Mouse (Mus musculus) heart, embryonic 14.5 days (tissue): ENCODE measurements around the gene Ptpru. TPM values are rescaled to one million over a fixed set of nuclear protein-coding genes. Genes with fewer than 3 reads are reported as not detected.

ENCODE experiments used
- ATAC-seq: fragments of 200-750 bp; cut with Nextera tagmentation; 2 replicates; pipeline ENCODE4 v1.8.0; 2017; ENCODE audit warnings: low read depth, moderate TSS enrichment; ENCODE audit not compliant: insufficient number of reproducible peaks, insufficient read depth, low FRiP score
- H3K27ac ChIP-seq, 2 experiments: fragments of 200-500 bp in 1 of 2; fragments of 300-500 bp in 1 of 2; sonication (generic) in 1 of 2; replicated peaks in 1 of 2; 2 replicates each; pipeline ENCODE4 v1.5.1; 2012 to 2014; ENCODE audit warnings: low read depth in 2 of 2, low read length in 2 of 2, control low read depth in 1 of 2, mild to moderate bottlenecking in 1 of 2, mixed read lengths in 1 of 2; ENCODE audit not compliant: control insufficient read depth in 1 of 2, insufficient read depth in 1 of 2
- H3K27me3 ChIP-seq: fragments of 300-500 bp; sonication (generic); 2 replicates; pipeline ENCODE4 v1.6.1; 2014; ENCODE audit warnings: mild to moderate bottlenecking, low read length, control low read depth; ENCODE audit not compliant: control insufficient read depth, insufficient read depth
- H3K36me3 ChIP-seq: fragments of 300-500 bp; sonication (generic); 2 replicates; pipeline ENCODE4 v1.6.1; 2014; ENCODE audit warnings: mild to moderate bottlenecking, control low read depth, low read length, mixed read lengths; ENCODE audit not compliant: control insufficient read depth, insufficient read depth
- H3K4me1 ChIP-seq, 2 experiments: fragments of 200-500 bp in 1 of 2; fragments of 300-500 bp in 1 of 2; sonication (generic) in 1 of 2; 2 replicates each; pipeline ENCODE4 v1.6.1; 2012 to 2014; ENCODE audit warnings: low read length in 2 of 2, control low read depth in 1 of 2, mixed read lengths in 1 of 2; ENCODE audit not compliant: control insufficient read depth in 2 of 2, insufficient read depth in 2 of 2
- H3K4me2 ChIP-seq: fragments of 300-500 bp; sonication (generic); 2 replicates; pipeline ENCODE4 v1.6.1; 2014; ENCODE audit warnings: mild to moderate bottlenecking, low read length
- H3K4me3 ChIP-seq, 2 experiments: fragments of 200-500 bp in 1 of 2; fragments of 300-500 bp in 1 of 2; sonication (generic) in 1 of 2; 2 replicates each; pipeline ENCODE4 v1.5.1; 2012 to 2014; ENCODE audit warnings: low read length in 2 of 2, mild to moderate bottlenecking in 2 of 2, control low read depth in 1 of 2, low read depth in 1 of 2, moderate library complexity in 1 of 2; ENCODE audit not compliant: control insufficient read depth in 1 of 2, insufficient read depth in 1 of 2
- H3K9ac ChIP-seq: fragments of 300-500 bp; sonication (generic); 2 replicates; pipeline ENCODE4 v1.6.1; 2014; ENCODE audit warnings: mild to moderate bottlenecking, low read length
- H3K9me3 ChIP-seq: fragments of 300-500 bp; sonication (generic); 2 replicates; pipeline ENCODE4 v1.6.1; 2016; ENCODE audit warnings: low read length, control low read depth; ENCODE audit not compliant: control insufficient read depth
- WGBS: fragments of 180-500 bp; shearing (Covaris S2); extraction: QIAGEN DNeasy Blood & Tissue Kit; methylation state at CpG from one replicate; pipeline ENCODE4 v1.1.7; 2014; 5-methylcytosine and 5-hydroxymethylcytosine counted together
- polyA plus RNA-seq: library from polyadenylated mRNA; unstranded; fragments of >200 nt; fragmentation: Nextera tagmentation; extraction: Ambion mirVana; gene quantifications from 2 replicates; pipeline ENCODE4 v1.2.1, GENCODE M21; 2014

Ptpru gene
- polyA plus RNA-seq, 1 experiment from 2014 or later, result 1.2 TPM

DNA sequence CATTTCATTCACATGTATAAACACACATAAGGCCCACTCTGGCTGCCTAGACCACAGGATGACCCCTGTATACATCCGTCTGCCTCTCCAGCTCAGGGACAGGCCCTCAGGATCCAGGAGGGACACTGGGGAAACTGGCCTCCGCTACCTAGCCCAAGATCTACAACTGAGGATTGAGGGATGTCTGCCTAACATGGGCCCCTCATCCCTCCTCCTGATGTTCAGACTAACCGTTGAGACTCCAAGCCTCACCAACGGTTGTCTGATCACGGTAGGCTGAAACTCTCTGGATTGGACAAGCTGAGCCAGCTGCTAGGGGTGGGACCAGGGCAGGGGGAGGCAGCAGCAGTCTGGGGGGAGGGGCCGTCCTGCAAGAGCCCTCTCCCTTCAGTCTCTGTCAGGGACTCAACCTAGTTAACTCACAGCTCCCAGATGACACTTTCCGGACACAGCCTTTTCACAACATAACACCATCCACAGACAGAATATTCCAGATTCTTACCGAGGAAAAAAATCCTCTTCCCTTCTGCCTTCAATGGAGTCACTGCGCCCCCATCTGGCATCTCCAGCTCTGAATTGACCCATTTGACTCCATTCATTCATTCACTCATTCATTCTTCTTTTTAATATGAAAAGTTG is 4.0 kb downstream of the Ptpru start:
- ATAC-seq, result no peak
- Histone ChIP-seq H3K27ac (no peak overlapping the region), H3K9me3 (no peaks in the 10 kb centered on the region), H3K4me1 (peaks cover 7 to 8% of the 10 kb centered on the region in 2 experiments; a peak in 3 of 4 replicates), H3K27me3 (peaks cover 58% of the 10 kb centered on the region), H3K9ac (no peak overlapping the region), H3K36me3 (no peaks in the 10 kb centered on the region), H3K4me3 (no peak overlapping the region), H3K4me2 (no peak overlapping the region)
- WGBS, result 28% methylated on average over 9 of the region's 9 CpGs

DNA sequence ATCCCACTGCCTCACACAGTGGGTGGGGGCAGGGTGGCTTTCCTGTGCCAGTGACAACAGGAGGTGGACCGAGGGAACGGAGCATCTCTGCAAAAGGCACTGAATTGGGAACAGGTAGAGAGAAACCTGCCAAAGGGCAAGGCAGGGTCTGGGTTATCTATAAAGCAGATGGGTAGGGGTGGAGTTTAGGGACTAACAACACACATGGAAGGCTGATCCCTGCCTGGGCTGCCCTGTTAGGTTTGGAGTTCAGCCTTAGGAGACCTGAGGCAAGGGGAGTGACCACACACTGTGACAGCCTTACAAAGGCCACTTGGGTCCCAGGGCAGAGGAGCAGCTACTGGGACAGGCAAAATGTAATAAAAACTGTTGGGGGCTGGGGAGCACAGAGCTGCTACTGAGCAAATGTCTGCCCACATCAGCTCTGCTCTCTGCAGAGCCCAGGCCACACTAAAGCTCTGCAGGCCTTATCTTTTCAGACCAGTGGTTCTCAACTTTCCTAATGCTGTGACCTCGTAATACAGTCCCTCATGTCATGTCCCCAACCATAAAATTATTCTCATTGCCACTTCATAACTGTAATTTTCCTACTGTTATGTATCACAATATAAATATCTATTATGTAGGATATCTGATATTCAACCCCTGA is 5.2 kb downstream of the Ptpru start:
- ATAC-seq, result no peak
- Histone ChIP-seq H3K27me3 (peaks cover 57% of the 10 kb centered on the region), H3K9me3 (no peaks in the 10 kb centered on the region), H3K4me1 (peaks cover 7% of the 10 kb centered on the region in 2 experiments; a peak in 3 of 4 replicates), H3K4me3 (no peak overlapping the region), H3K9ac (no peak overlapping the region), H3K4me2 (no peak overlapping the region), H3K36me3 (no peaks in the 10 kb centered on the region), H3K27ac (no peak overlapping the region)
- WGBS, result 59% methylated on average over 3 of the region's 3 CpGs

DNA sequence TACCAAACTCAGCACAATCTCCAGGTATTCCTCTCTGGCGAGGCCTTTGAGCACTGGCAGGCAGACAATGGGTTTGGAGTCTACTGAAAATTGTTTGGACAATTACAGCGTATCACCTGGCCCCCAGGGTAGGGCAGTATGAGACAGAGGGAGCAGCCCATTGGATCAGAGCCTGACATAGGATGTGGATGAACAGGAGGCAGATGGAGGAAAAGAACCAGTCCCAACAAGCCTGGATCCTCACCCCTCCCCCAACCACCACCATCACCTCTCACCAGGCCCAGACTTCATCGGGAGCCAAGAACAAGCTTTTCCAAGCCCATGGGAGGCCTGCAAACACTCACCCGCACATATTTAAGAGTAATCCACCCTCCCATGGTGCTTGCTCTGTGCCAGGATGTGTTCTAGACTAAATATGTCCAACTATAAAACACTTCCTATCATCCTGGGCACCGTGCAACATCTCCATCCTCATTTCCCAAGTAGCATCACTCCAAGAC is 6.5 kb downstream of the Ptpru start:
- peaks cover 44% of the 10 kb centered on the region for H3K27me3 ChIP-seq
- H3K27ac ChIP-seq, result no peak overlapping the region
- H3K9ac ChIP-seq, result no peak overlapping the region
- peaks cover 0 to 5% of the 10 kb centered on the region in 2 experiments; a peak in 2 of 4 replicates for H3K4me1 ChIP-seq
- WGBS, result 71% methylated on average over 5 of the region's 5 CpGs
- H3K36me3 ChIP-seq, result no peaks in the 10 kb centered on the region
- no peak overlapping the region for H3K4me2 ChIP-seq
- no peak for ATAC-seq
- H3K4me3 ChIP-seq, result no peak overlapping the region
- no peaks in the 10 kb centered on the region for H3K9me3 ChIP-seq

DNA sequence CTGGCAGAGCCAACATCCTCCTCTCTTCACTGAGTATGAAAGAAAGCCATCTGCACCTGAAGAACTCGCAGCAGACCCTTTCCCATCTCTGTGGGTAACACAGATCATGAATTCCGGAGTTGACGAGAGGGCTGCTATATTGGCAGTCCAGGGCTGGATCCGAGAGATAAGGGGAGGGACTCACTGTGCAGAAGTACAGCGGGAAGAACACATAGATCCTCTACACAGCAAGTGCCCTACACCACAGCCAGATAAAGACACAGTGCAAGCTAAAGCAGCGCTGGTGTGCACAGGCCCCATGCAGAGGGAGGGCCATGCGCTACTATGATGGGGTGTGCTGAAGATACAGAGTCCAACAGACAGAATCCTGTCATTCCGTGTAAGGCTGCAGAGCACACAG is 9.0 kb downstream of the Ptpru start:
- no peak for ATAC-seq
- Histone ChIP-seq H3K4me2 (no peak overlapping the region), H3K27me3 (peaks cover 19% of the 10 kb centered on the region), H3K36me3 (no peaks in the 10 kb centered on the region), H3K9me3 (no peaks in the 10 kb centered on the region), H3K4me1 (peaks cover 0 to 2% of the 10 kb centered on the region in 2 experiments; a peak in 1 of 4 replicates), H3K27ac (no peak overlapping the region), H3K9ac (no peak overlapping the region), H3K4me3 (no peak overlapping the region)
- WGBS, result 69% methylated on average over 8 of the region's 8 CpGs

DNA sequence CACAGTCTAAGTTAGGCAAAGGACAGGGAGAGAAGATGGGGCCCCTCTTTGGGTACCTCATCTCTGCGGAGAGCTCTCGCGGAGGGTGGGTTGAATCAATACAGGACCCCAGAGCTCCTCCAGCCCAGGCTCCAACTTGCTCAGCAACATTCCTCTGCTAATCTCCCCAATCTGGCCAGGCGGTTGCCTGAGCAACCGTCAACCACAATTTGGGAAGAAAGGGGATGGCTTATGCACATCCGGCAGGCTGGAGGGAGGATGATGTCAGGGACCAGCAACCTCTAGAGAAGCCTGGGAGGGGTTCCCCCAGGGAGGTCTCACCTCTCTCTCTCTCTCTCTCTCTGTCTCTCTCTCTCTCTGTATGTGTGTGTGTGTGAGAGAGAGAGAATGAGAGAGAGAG is 11.2 kb downstream of the Ptpru start:
- no peak overlapping the region for H3K4me3 ChIP-seq
- ATAC-seq, result no peak
- peaks cover 0 to 2% of the 10 kb centered on the region in 2 experiments; a peak in 1 of 4 replicates for H3K4me1 ChIP-seq
- H3K27me3 ChIP-seq, result peaks cover 14% of the 10 kb centered on the region; the same call in 1 of the 2 replicates
- WGBS, result 5% methylated on average over 6 of the region's 6 CpGs
- H3K27ac ChIP-seq, result no peak overlapping the region
- H3K4me2 ChIP-seq, result no peak overlapping the region
- no peaks in the 10 kb centered on the region for H3K9me3 ChIP-seq
- no peak overlapping the region for H3K9ac ChIP-seq
- no peaks in the 10 kb centered on the region for H3K36me3 ChIP-seq

DNA sequence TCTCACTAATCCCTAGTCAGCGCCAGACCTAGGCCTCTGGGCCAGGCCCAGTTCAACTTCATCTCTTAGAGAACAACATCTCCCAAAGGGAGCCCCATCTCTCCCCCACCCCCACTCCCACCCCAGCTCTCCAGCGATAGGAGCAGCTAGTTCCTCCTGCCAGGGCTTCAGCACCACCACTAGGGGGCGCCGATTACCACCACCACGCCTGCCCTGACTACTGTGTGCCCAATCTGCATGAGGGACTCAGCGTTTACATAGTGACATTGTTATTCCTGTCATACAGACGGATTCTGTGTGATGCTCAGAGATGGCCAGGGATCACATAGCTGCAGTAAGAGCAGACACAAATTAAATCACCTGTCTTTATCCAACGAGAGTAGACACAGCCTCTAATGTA is 12.3 kb downstream of the Ptpru start:
- WGBS, result 38% methylated on average over 8 of the region's 8 CpGs
- H3K4me3 ChIP-seq, result no peak overlapping the region
- H3K27ac ChIP-seq, result no peak overlapping the region
- ATAC-seq, result no peak
- H3K36me3 ChIP-seq, result no peaks in the 10 kb centered on the region
- peaks cover 12% of the 10 kb centered on the region; the same call in 1 of the 2 replicates for H3K27me3 ChIP-seq
- no peak overlapping the region for H3K9ac ChIP-seq
- H3K9me3 ChIP-seq, result no peaks in the 10 kb centered on the region
- H3K4me2 ChIP-seq, result no peak overlapping the region
- peaks cover 0 to 2% of the 10 kb centered on the region in 2 experiments; a peak in 1 of 4 replicates for H3K4me1 ChIP-seq

DNA sequence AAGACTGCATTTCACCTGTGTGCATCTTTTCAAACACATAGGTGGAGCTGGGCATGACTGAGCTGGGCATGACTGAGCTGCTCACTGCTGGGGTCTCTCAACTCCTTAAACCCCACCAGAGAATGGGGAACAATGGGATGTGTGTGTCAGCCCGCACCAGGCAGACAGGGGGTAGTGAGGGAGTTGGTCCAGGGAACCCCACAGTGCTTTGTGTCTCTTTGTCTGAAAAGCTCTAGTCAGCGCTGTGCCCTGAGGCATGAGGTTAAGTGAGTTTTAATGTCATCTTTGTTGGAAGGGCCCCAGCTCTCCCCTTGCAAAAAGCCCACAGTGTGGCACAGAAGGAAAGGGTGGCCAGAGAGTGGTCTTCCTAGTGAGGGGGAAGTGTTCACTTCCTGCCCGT is 13.1 kb downstream of the Ptpru start:
- H3K27me3 ChIP-seq, result peaks cover 11% of the 10 kb centered on the region
- H3K9ac ChIP-seq, result no peak overlapping the region
- H3K4me2 ChIP-seq, result no peak overlapping the region
- H3K4me3 ChIP-seq, result no peak overlapping the region
- H3K36me3 ChIP-seq, result no peaks in the 10 kb centered on the region
- no peak for ATAC-seq
- no peak overlapping the region for H3K27ac ChIP-seq
- peaks cover 0 to 2% of the 10 kb centered on the region in 2 experiments; a peak in 1 of 4 replicates for H3K4me1 ChIP-seq
- H3K9me3 ChIP-seq, result no peaks in the 10 kb centered on the region
- WGBS, result 75% methylated on average over 3 of the region's 3 CpGs
